Mouse (Mus musculus) 3134 (cell line): ENCODE results near the gene S1pr5.
"Not testable (repeated sequence)": the region's sequence is repeated elsewhere in the genome, so short reads cannot be mapped to it uniquely, and the experiment has no call there.

ENCODE experiments used
- DNase-seq: peaks from one replicate; pipeline ENCODE4 v3.0.0-alpha.2; 2011; ENCODE audit warnings: low spot score; ENCODE audit not compliant: insufficient read length; ENCODE audit errors: extremely low read depth

The S1pr5 gene

GRCm38 (mm10) chr9:21210821-21211220, 37.4 kb downstream of the S1pr5 start:
- DNase-seq: no peak

GRCm38 (mm10) chr9:21208626-21209025, 39.6 kb downstream of the S1pr5 start:
- DNase-seq: no peak

GRCm38 (mm10) chr9:21206848-21207247, 41.4 kb downstream of the S1pr5 start:
- DNase-seq: no peak

GRCm38 (mm10) chr9:21204528-21205272, 43.5 kb downstream of the S1pr5 start:
- no peak for DNase-seq

GRCm38 (mm10) chr9:21204156-21204527, 44.1 kb downstream of the S1pr5 start:
- no peak for DNase-seq

- DNase-seq: no peak
These were observed 49.3 kb downstream of the S1pr5 start for GRCm38 (mm10) chr9:21198960-21199359.

GRCm38 (mm10) chr9:21197981-21198380, 50.3 kb downstream of the S1pr5 start:
- no peak for DNase-seq

- no peak for DNase-seq
These were observed 51.5 kb downstream of the S1pr5 start for GRCm38 (mm10) chr9:21196521-21197433.

GRCm38 (mm10) chr9:21195736-21196505, 52.3 kb downstream of the S1pr5 start:
- DNase-seq: not testable (repeated sequence)

- no peak for DNase-seq
These were observed 53.3 kb downstream of the S1pr5 start for GRCm38 (mm10) chr9:21194787-21195493.

- no peak for DNase-seq
These were observed 54.5 kb downstream of the S1pr5 start for GRCm38 (mm10) chr9:21193786-21194185.
